Mouse (Mus musculus): ENCODE measurements around the gene Sytl3.
"Not testable (repeated sequence)": the region's sequence is repeated elsewhere in the genome, so short reads cannot be mapped to it uniquely, and the experiment has no call there.

GRCm38 (mm10) chr17:6695712-6696111, 36.8 kb downstream of the Sytl3 start:
- TF ChIP-seq CTCF (IDR thresholded peaks at IDR 0.05); POLR2A (IDR thresholded peaks at IDR 0.05; ENCODE audit: insufficient read depth, low read depth, low read length); EP300 (IDR thresholded peaks at IDR 0.05; ENCODE audit: insufficient read depth, low read depth, low read length): not testable (repeated sequence)
